Mouse (Mus musculus) CH12.LX (cell line): ENCODE results near the gene Nr1i3. TPM values are rescaled to one million over a fixed set of nuclear protein-coding genes. Genes with fewer than 3 reads are reported as not detected.
"Not testable (repeated sequence)": the region's sequence is repeated elsewhere in the genome, so short reads cannot be mapped to it uniquely, and the experiment has no call there.

Source experiments
- DNase-seq: peaks from one replicate; pipeline ENCODE4 v3.0.0-alpha.2; 2013; ENCODE audit errors: extremely low read depth
- H3K27ac ChIP-seq: 2 replicates; pipeline ENCODE4 v1.5.1; 2012; ENCODE audit warnings: low read depth, mild to moderate bottlenecking, control low read depth, moderate library complexity; ENCODE audit not compliant: insufficient read depth
- H3K27me3 ChIP-seq: replicated peaks from 2 replicates; pipeline ENCODE3; 2012; ENCODE audit warnings: inconsistent platforms
- H3K36me3 ChIP-seq, 2 experiments: replicated peaks in 1 of 2; 2 replicates each; pipeline versions ENCODE3 to v1.6.1; 2012; ENCODE audit warnings: inconsistent platforms in 1 of 2, low read length in 1 of 2, mild to moderate bottlenecking in 1 of 2, mixed read lengths in 1 of 2, moderate library complexity in 1 of 2; ENCODE audit not compliant: control insufficient read depth in 1 of 2, insufficient read depth in 1 of 2
- H3K4me1 ChIP-seq, 2 experiments: 2 replicates each; pipeline ENCODE4 v1.6.1; 2012; ENCODE audit warnings: inconsistent platforms in 1 of 2, moderate library complexity in 1 of 2; ENCODE audit not compliant: insufficient read depth in 2 of 2, control insufficient read depth in 1 of 2
- H3K4me2 ChIP-seq: 2 replicates; pipeline ENCODE4 v1.6.1; 2012; ENCODE audit warnings: low read depth, mild to moderate bottlenecking, control low read depth; ENCODE audit not compliant: poor library complexity, insufficient read depth, severe bottlenecking
- H3K4me3 ChIP-seq, 3 experiments: fragments of 150-350 bp in 1 of 3; sonication (generic) in 1 of 3; replicated peaks in 1 of 3; 2 replicates each; pipeline versions ENCODE3 to v1.5.1; 2011 to 2012; ENCODE audit warnings: low read depth in 2 of 3, low read length in 2 of 3, mild to moderate bottlenecking in 2 of 3, moderate library complexity in 2 of 3, control low read depth in 1 of 3, improper control_type of control experiment in 1 of 3, inconsistent platforms in 1 of 3, mixed read lengths in 1 of 3; ENCODE audit not compliant: poor library complexity in 1 of 3
- H3K79me2 ChIP-seq: replicated peaks from 2 replicates; pipeline ENCODE4 v1.6.1; 2012; ENCODE audit warnings: mild to moderate bottlenecking, moderate library complexity; ENCODE audit not compliant: control insufficient read depth, poor library complexity, insufficient read depth, severe bottlenecking; ENCODE audit errors: extremely low read depth
- H3K9ac ChIP-seq: 2 replicates; pipeline ENCODE4 v1.6.1; 2012; ENCODE audit warnings: low read depth, mild to moderate bottlenecking, control low read depth, moderate library complexity; ENCODE audit not compliant: insufficient read depth
- H3K9me3 ChIP-seq: replicated peaks from 2 replicates; pipeline ENCODE3; 2012; ENCODE audit warnings: low read length, inconsistent platforms, mixed read lengths
- BHLHE40 ChIP-seq: IDR thresholded peaks from 2 replicates; pipeline ENCODE4 v1.6.1; 2011; ENCODE audit warnings: mild to moderate bottlenecking, low read depth, low read length, improper control_type of control experiment
- CHD2 ChIP-seq: IDR thresholded peaks from 2 replicates; pipeline ENCODE4 v1.6.1; 2011; ENCODE audit warnings: low read length, improper control_type of control experiment
- CTCF ChIP-seq, 2 experiments: IDR thresholded peaks in 1 of 2; conservative IDR thresholded peaks in 1 of 2; 2 replicates each; pipeline ENCODE4 v1.5.1; 2011 to 2012; ENCODE audit warnings: low read depth in 2 of 2, low read length in 2 of 2, improper control_type of control experiment in 1 of 2, inconsistent platforms in 1 of 2, mild to moderate bottlenecking in 1 of 2, moderate library complexity in 1 of 2
- ELF1 ChIP-seq: IDR thresholded peaks from 2 replicates; pipeline ENCODE4 v1.6.1; 2014; ENCODE audit warnings: low read depth, mild to moderate bottlenecking, inconsistent platforms, low read length, improper control_type of control experiment
- EP300 ChIP-seq: IDR thresholded peaks from 2 replicates; pipeline ENCODE4 v1.6.1; 2011; ENCODE audit warnings: low read length, improper control_type of control experiment
- ETS1 ChIP-seq: conservative IDR thresholded peaks from 2 replicates; pipeline ENCODE4 v1.6.1; 2012; ENCODE audit warnings: low read depth, mild to moderate bottlenecking, inconsistent platforms, low read length, improper control_type of control experiment, moderate library complexity
- JUN ChIP-seq: IDR thresholded peaks from 2 replicates; pipeline ENCODE4 v1.6.1; 2011; ENCODE audit warnings: low read depth, mild to moderate bottlenecking, low read length, improper control_type of control experiment, moderate library complexity; ENCODE audit not compliant: insufficient read depth
- JUND ChIP-seq: conservative IDR thresholded peaks from 2 replicates; pipeline ENCODE4 v1.6.1; 2011; ENCODE audit warnings: low read depth, low read length, improper control_type of control experiment
- KAT2A ChIP-seq: IDR thresholded peaks from 2 replicates; pipeline ENCODE4 v1.6.1; 2012; ENCODE audit warnings: low read length, improper control_type of control experiment, inconsistent platforms; ENCODE audit not compliant: insufficient replicate concordance
- MAFK ChIP-seq: IDR thresholded peaks from 2 replicates; pipeline ENCODE4 v1.6.1; 2011; ENCODE audit warnings: low read length, improper control_type of control experiment; ENCODE audit not compliant: insufficient replicate concordance
- MEF2A ChIP-seq: IDR thresholded peaks from 2 replicates; pipeline ENCODE4 v1.6.1; 2014; ENCODE audit warnings: low read depth, mild to moderate bottlenecking, inconsistent platforms, low read length, improper control_type of control experiment, borderline replicate concordance
- MXI1 ChIP-seq: IDR thresholded peaks from 2 replicates; pipeline ENCODE4 v1.6.1; 2011; ENCODE audit warnings: mild to moderate bottlenecking, low read depth, low read length, improper control_type of control experiment
- MYC ChIP-seq: IDR thresholded peaks from 2 replicates; pipeline ENCODE4 v1.6.1; 2011; ENCODE audit warnings: low read depth, mild to moderate bottlenecking, improper control_type of control experiment, low read length
- PAX5 ChIP-seq: IDR thresholded peaks from 2 replicates; pipeline ENCODE4 v1.6.1; 2012; ENCODE audit warnings: low read length, inconsistent platforms, mixed read lengths
- RAD21 ChIP-seq: IDR thresholded peaks from 2 replicates; pipeline ENCODE4 v1.6.1; 2011; ENCODE audit warnings: low read depth, mild to moderate bottlenecking, low read length, improper control_type of control experiment, moderate library complexity
- RCOR1 ChIP-seq: conservative IDR thresholded peaks from 2 replicates; pipeline ENCODE4 v1.6.1; 2012; ENCODE audit warnings: low read depth, mild to moderate bottlenecking, inconsistent platforms, low read length, improper control_type of control experiment
- SMC3 ChIP-seq: IDR thresholded peaks from 2 replicates; pipeline ENCODE4 v1.6.1; 2011; ENCODE audit warnings: low read depth, low read length, improper control_type of control experiment
- TBP ChIP-seq: conservative IDR thresholded peaks from 2 replicates; pipeline ENCODE4 v1.6.1; 2011; ENCODE audit warnings: low read depth, low read length, improper control_type of control experiment
- TCF12 ChIP-seq: IDR thresholded peaks from 2 replicates; pipeline ENCODE4 v1.6.1; 2014; ENCODE audit warnings: low read depth, mild to moderate bottlenecking, inconsistent platforms, low read length, improper control_type of control experiment
- UBTF ChIP-seq: IDR thresholded peaks from 2 replicates; pipeline ENCODE4 v1.6.1; 2012; ENCODE audit warnings: low read depth, mild to moderate bottlenecking, inconsistent platforms, low read length, improper control_type of control experiment, moderate library complexity
- USF2 ChIP-seq: conservative IDR thresholded peaks from 2 replicates; pipeline ENCODE4 v1.6.1; 2011; ENCODE audit warnings: low read depth, low read length, improper control_type of control experiment
- ZC3H11A ChIP-seq: IDR thresholded peaks from 2 replicates; pipeline ENCODE4 v1.6.1; 2012; ENCODE audit warnings: low read depth, mild to moderate bottlenecking, inconsistent platforms, low read length, improper control_type of control experiment
- ZKSCAN1 ChIP-seq: IDR thresholded peaks from 2 replicates; pipeline ENCODE4 v1.6.1; 2012; ENCODE audit warnings: low read depth, inconsistent platforms, low read length, improper control_type of control experiment, borderline replicate concordance
- ZMIZ1 ChIP-seq: IDR thresholded peaks from 2 replicates; pipeline ENCODE4 v1.6.1; 2012; ENCODE audit warnings: low read depth, mild to moderate bottlenecking, inconsistent platforms, low read length, improper control_type of control experiment
- ZNF384 ChIP-seq: IDR thresholded peaks from 2 replicates; pipeline ENCODE4 v1.6.1; 2012; ENCODE audit warnings: low read depth, low read length, improper control_type of control experiment, inconsistent platforms
- dilution Hi-C: fragments of 300-500 bp; cut with MboI; formaldehyde crosslinking; loops from 2 replicates; pipeline ENCODE4 v1.14.3; 2020; ENCODE audit warnings: low sequenced_read_pairs; ENCODE audit not compliant: extremely low pct_unique_long_range_greater_than_20kb, extremely low pct_ligation_motif_present
- in situ Hi-C: fragments of 300-500 bp; cut with MboI; formaldehyde crosslinking; loops from 3 replicates; pipeline ENCODE4 v1.14.3; 2019; ENCODE audit warnings: low sequenced_read_pairs, low pct_ligation_motif_present, low pct_unique_long_range_greater_than_20kb, mixed read lengths
- polyA plus RNA-seq: library from polyadenylated mRNA; unstranded; fragments of >175 nt; gene quantifications from 2 replicates; pipeline ENCODE4 v1.2.1, GENCODE M21; 2012; ENCODE audit warnings: low read depth; ENCODE audit not compliant: insufficient read length
- total RNA-seq, 2 experiments: library from RNA; depleted of rRNA; stranded (reverse); fragments of 300-350 nt in 1 of 2; fragments of >200 nt in 1 of 2; gene quantifications; 2 replicates each; pipeline ENCODE4 v1.2.3; 2012 to 2014

Nr1i3 gene
- total and polyA plus RNA-seq, 3 experiments: 0.23 to 1.2 TPM; not detected in 1

- H3K27ac ChIP-seq: no peak overlapping the region
- H3K9me3 ChIP-seq: no peaks in the 10 kb centered on the region
- dilution Hi-C loops: no loop called here
- TF ChIP-seq MXI1 (no peak), ZKSCAN1 (no peak), ELF1 (no peak), TBP (no peak), RCOR1 (no peak), MYC (no peak), TCF12 (no peak), ZNF384 (no peak), ZMIZ1 (no peak), PAX5 (no peak), UBTF (no peak), MEF2A (no peak)
- TF ChIP-seq, all 38 proteins: peak for 0
- Histone ChIP-seq H3K4me3 (no peak overlapping the region), H3K4me2 (no peak overlapping the region), H3K9ac (no peak overlapping the region), H3K4me1 (peaks cover 0 to 9% of the 10 kb centered on the region in 2 experiments; a peak in 2 of 4 replicates), H3K79me2 (0 out of 2 replicates have a peak, but pooled peaks cover 4% of the 10 kb centered on the region), H3K27me3 (no peaks in the 10 kb centered on the region), H3K36me3 (peaks cover 84 to 96% of the 10 kb centered on the region in 2 experiments)
- DNase-seq: no peak
- in situ Hi-C loops: no loop called here
Measured at GRCm38 (mm10) chr1:171239992-171240744, 26.4 kb downstream of the Nr1i3 start.

GRCm38 (mm10) chr1:171240911-171241310, 27.1 kb downstream of the Nr1i3 start:
- peaks cover 0 to 14% of the 10 kb centered on the region in 2 experiments; a peak in 2 of 4 replicates for H3K4me1 ChIP-seq
- no peak overlapping the region for H3K9ac ChIP-seq
- no peaks in the 10 kb centered on the region for H3K27me3 ChIP-seq
- no peaks in the 10 kb centered on the region for H3K9me3 ChIP-seq
- in situ Hi-C loops (no loop called here), dilution Hi-C loops (no loop called here)
- H3K4me3 ChIP-seq: no peak overlapping the region
- TF ChIP-seq TCF12 (no peak), ETS1 (no peak), RAD21 (no peak), UBTF (no peak), SMC3 (no peak), MAFK (no peak), CHD2 (no peak), ZKSCAN1 (no peak), JUND (no peak), EP300 (no peak), TBP (no peak), ELF1 (no peak), USF2 (no peak), KAT2A (no peak), BHLHE40 (no peak), JUN (no peak), MEF2A (no peak), ZC3H11A (no peak), CTCF (conservative IDR thresholded peaks at IDR 0.05 in 1 of 2, IDR thresholded peaks at IDR 0.05 in 1 of 2; ENCODE audit: low read depth in 2 of 2, low read length in 2 of 2) (no peak), ZMIZ1 (no peak)
- peaks cover 77 to 94% of the 10 kb centered on the region in 2 experiments for H3K36me3 ChIP-seq
- DNase-seq: no peak
- no peak overlapping the region for H3K27ac ChIP-seq
- H3K4me2 ChIP-seq: no peak overlapping the region
- H3K79me2 ChIP-seq: peaks cover 10% of the 10 kb centered on the region

GRCm38 (mm10) chr1:171241952-171242351, 28.2 kb downstream of the Nr1i3 start:
- H3K79me2 ChIP-seq: peaks cover 20% of the 10 kb centered on the region
- H3K4me3 ChIP-seq, in situ Hi-C loops, dilution Hi-C loops, H3K27me3 ChIP-seq, H3K27ac ChIP-seq, H3K4me2 ChIP-seq, H3K9me3 ChIP-seq, DNase-seq, H3K9ac ChIP-seq: not testable (repeated sequence)
- peaks cover 0 to 17% of the 10 kb centered on the region in 2 experiments; a peak in 2 of 4 replicates for H3K4me1 ChIP-seq
- H3K36me3 ChIP-seq: peaks cover 69 to 84% of the 10 kb centered on the region in 2 experiments
